Mouse (Mus musculus): ENCODE measurements around the gene Gab2.

- TF ChIP-seq CTCF (IDR thresholded peaks at IDR 0.05; ENCODE audit: borderline replicate concordance, control insufficient read depth, extremely low read depth, insufficient read depth, low read length, poor library complexity) (no peak), POLR2A (IDR thresholded peaks at IDR 0.05; ENCODE audit: control insufficient read depth, extremely low read depth, insufficient read depth, low read length, poor library complexity) (no peak)
Measured at GRCm38 (mm10) chr7:97296986-97297385, 215.6 kb downstream of the Gab2 start.
